Mouse (Mus musculus): ENCODE data around the gene Washc4.
A peak's percentile ranks its signal among the peaks of the same experiment; 100 is the strongest.

GRCm38 (mm10) chr10:83533258-83533909, 10.2 kb upstream of the Washc4 start:
- no peak for TF ChIP-seq CTCF (IDR thresholded peaks at IDR 0.05; ENCODE audit: control insufficient read depth, insufficient read depth, insufficient read length)
- no peak for TF ChIP-seq MAX (IDR thresholded peaks at IDR 0.05)
- TF ChIP-seq USF1 (IDR thresholded peaks at IDR 0.05; ENCODE audit: low read depth) = no peak
- peak; percentile 75 for TF ChIP-seq CEBPB (IDR thresholded peaks at IDR 0.05; ENCODE audit: low read depth)
